Mouse (Mus musculus) B cell, adult 2 months (primary cell): ENCODE results near the gene Hsp90ab1.
A peak's percentile ranks its signal among the peaks of the same experiment; 100 is the strongest.

Experiments used
- DNase-seq, 2 experiments: peaks; one replicate each; pipeline ENCODE4 v3.0.0; 2022

Gene Hsp90ab1

DNA sequence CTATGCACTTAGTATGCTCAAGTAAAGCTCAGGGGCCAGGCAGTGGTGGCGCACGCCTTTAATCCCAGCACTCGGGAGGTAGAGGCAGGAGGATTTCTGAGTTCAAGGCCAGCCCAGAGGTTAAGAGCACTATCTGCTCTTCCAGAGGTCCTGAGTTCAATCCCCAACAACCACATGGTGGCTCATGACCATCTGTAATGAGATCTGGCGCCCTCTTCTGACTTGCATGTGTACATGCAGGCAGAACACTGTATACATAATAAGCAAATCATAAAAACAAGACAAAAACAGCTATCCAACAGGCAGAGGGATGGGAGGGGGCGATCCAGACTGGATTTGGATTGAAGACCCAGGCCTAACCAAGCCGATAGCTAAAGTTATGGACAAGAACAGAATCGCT is 5.8 kb upstream of the Hsp90ab1 start:
- peak; percentile 48 to 51 for DNase-seq

DNA sequence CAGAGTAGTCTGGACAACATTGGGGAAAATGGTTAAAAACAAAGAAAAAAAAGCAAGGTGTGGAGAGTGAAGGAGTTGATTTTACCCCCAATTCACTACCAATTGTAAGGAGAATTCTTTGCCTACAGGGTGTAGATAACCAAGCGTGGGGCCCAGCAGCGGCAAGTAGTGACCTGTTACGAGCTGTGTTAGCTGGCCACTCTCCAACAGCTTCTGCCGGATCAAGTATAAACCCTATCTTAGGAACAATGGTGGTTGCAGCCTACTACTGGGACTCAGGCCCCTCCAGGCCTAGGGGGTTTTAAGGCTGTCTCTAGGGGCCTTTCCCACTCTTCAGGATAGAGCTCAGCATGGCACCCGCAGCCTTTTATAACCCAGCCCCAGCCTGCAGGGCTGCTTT is 5.2 kb upstream of the Hsp90ab1 start:
- DNase-seq = no peak

DNA sequence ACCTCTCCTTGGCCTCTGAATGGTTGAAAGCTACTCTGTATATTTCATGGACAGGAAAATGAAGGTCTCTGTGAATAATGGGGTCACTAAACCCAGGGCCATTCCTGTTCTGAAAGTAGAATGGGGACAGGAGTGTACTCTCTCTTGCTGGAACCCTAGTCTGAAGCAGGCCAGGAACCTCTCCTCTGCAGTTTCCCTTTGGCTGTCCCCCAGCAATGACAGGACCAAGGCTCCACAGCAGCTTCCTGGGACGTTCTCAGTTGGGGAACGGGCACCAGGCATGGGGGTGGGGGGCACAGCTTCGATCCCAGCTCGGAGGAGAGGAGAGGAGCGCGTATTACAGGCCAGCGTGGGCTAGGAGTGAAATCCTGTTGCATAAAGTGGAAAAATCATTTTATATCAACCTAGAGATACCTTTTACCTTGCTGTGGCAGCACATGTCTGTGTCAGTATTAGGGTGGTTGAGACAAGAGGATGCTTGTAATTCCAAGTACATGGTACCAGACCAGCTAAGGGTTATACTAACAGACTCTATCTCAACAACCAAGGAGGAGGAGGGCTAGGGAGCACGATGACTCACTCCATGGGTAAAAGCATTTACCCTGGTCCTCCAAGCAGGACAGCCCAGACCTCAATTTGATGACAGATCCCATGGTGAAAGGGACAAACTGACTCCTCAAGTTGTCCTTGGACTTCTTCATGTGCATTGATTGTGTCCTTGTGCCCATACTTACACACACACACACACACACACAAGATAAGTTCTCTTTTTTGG is 2.2 kb upstream of the Hsp90ab1 start:
- DNase-seq = no peak

DNA sequence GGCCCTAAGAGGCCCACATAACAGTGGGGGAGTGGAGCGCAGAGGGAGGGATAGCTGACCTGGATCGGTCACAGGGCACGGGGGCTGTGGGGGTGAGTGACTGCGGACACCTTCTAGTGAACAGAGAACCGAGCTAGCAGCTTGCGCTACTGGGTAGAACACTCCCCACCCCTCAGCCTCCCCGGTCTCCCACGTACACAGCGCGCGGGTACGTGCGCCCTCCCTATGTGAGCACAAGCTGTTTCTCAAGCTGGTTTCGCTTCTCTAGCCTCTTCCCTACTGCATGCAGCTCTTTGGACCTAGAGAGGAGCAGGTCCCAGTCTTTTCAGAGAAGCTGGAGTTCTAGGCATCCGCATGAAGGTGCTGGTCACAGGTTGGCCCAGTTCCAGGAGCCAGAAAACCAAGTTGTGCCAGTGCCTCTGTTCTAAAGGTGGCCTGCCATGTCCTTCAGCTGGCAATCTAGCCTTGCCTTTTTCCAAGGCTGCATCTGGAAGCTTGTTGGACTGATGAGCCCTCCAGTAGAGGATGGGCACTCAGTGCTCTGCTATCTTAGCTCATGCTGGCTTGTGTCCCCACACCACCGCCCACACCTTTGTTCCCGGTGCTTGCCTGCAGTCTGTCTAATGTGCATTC is 1.2 kb upstream of the Hsp90ab1 start:
- peak; percentile 72 to 73 for DNase-seq

DNA sequence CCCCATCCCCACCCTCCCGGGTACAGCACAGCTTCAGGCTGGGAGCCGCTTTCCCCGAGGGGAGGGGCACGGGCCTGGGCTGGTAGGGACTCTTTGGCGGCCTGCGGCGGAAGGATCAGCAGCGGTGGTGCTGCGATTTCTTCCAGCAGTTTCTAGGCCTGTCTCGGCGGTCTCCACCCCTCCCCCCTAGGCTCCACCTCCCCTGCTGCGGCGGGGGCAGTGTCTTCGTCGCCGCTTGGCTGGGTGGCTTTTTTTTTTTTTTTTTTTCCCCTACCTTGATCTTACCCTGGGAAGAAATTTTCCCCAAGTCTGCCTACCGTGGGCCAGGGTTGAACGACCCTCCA is 681 bp upstream of the Hsp90ab1 start:
- peak; percentile 92 for DNase-seq

DNA sequence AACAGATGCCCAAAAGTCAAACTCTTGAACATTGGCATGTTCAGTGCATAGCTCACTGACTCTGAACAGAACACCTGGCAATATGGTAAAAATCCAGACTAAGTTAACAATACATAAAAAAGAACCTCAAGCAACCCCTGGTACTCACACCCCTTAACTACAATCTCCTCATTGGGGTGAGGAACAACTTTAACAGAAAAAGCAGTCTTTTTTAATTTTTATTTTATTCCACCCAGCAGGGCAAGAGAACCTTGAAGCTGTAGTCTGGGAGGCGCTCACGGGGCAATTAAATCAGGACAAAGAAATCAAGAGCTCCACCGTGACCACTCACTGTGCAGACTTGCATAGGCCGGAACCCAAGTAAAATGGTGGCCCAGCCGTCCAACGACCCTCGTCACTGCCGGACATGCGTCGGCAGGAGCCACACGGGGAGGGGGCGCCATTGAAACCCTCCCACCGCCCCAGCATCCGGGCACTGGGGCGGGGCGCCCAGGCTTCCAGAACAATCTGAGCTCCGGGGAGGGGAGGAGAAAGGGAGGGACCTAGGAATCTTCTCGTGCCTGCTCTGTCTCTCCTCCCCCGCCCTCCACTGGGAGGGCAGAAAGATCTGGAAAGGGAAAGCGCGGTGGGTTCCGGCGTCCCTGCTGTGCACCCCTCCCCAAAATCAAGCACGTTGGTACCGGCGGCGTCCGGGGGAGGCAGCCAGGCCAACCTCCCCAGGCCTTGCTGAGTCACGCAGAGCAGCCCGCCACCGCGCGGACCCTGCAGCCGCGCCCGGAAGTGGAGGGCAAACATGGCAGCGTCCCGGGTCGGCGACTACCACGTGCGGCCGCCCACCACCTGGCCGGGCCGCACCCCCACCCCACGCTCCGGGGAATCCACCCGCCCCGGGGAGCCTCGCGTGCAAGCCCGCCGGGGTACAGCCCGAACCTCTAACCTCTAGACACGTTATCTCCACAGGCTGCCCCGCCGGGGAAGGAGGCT is 676 bp downstream of the Hsp90ab1 start:
- DNase-seq = peak in 1 of 2 experiments; percentile 76

DNA sequence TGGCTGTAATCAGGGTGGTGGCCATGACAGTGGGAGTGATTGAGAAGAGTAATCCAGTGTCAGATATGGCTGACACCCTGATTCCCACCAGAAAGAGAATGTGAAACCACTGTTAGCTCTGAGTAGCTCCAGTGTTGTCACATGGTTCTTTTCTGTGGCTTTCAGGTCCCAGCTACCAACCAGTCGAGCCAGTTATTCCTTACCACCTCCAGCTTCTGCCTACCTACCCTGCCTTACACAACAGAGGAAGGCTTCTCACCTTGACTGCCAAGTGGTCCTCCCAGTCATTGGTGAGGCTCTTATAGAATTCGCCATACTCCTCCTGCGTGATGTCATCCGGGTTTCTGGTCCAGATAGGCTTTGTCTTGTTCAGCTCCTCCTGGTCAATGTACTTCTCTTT is 3.1 kb downstream of the Hsp90ab1 start:
- no peak for DNase-seq

DNA sequence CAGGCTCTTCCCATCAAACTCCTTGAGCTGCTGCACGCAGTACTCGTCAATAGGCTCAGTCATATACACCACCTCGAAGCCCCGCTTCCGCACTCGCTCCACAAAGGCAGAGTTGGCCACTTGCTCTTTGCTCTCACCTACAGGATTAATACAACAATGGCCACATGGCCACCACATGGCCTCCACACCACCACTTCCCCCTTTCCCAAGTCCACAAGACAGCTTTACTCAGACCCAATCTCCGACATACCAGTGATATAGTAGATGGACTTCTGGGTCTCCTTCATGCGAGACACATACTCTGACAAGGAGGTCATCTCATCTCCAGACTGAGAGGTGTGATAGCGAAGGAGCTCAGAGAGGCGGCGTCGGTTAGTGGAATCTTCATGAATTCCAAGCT is 4.1 kb downstream of the Hsp90ab1 start:
- no peak for DNase-seq

DNA sequence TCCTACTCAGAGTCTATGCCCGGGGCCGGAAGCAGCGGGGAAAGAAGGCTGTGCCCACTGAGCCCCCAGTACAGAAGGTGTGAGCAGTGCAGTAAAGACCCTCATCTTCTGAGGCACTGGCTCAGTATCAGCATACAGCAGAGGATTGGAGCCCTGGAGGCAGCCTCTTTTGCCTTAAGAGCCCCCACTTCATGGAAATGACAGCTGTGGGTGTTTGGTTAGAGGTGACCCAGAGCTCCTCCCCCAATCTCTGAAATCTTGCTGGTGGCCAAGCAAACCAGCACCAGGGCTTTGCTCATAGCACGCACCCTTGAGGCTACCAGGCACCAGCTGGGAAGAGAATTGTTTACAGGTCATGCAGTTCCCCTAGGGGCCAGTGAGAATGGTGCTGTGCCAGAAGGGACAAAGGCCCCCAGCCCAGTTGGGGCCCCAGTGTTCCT is 5.9 kb downstream of the Hsp90ab1 start:
- no peak for DNase-seq

DNA sequence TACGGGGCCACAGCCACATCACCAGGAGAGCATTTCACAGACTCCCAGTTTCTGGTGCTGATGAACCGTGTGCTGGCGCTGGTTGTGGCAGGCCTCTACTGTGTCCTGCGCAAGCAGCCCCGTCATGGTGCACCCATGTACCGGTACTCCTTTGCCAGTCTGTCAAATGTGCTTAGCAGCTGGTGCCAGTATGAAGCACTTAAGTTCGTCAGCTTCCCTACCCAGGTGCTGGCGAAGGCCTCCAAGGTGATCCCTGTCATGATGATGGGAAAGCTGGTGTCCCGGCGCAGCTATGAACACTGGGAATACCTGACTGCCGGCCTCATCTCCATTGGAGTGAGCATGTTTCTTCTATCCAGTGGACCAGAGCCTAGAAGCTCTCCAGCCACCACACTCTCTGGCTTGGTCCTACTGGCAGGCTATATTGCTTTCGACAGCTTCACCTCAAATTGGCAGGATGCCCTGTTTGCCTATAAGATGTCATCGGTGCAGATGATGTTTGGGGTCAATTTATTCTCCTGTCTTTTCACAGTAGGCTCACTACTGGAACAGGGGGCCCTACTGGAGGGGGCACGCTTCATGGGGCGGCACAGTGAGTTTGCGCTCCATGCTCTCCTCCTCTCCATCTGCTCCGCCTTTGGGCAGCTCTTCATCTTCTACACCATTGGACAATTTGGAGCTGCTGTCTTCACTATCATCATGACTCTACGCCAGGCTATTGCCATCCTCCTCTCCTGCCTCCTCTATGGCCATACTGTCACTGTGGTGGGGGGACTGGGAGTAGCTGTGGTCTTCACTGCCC is 6.5 kb downstream of the Hsp90ab1 start:
- DNase-seq = no peak

DNA sequence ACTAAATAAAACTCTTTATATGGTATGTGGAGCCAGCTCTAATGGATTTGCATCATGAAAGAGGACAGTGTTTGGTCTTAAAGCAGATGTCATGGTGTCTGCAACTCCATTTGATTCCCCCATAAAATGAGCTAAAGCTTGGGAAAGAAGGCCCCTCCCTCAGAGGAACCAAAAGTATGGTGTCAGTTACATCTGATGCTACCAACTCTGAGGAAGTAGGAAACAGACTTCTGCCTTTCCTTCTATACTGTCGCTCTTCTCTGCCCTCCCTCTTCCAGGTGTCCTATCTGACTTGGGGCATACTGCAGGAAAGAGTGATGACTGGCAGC is 7.1 kb downstream of the Hsp90ab1 start:
- DNase-seq = no peak

DNA sequence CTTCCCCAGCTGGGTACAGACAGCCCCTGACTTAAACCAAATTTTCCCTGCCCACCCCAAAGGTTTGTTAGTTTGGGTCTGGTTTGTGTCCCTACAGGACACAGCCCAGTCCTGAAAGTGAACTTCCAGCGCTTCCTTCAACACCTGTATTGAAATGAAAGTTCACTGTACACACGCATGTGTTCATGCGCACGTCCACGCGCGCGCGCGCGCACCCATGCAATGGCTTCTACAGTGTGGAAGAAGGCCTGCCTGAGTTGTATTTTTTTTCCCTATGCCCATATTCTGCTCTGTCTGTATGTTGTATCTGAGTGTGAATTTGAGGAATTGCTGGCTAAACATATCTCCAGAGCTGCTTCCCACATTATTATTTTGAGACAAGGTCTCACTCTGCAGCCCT is 8.0 kb downstream of the Hsp90ab1 start:
- DNase-seq = no peak

DNA sequence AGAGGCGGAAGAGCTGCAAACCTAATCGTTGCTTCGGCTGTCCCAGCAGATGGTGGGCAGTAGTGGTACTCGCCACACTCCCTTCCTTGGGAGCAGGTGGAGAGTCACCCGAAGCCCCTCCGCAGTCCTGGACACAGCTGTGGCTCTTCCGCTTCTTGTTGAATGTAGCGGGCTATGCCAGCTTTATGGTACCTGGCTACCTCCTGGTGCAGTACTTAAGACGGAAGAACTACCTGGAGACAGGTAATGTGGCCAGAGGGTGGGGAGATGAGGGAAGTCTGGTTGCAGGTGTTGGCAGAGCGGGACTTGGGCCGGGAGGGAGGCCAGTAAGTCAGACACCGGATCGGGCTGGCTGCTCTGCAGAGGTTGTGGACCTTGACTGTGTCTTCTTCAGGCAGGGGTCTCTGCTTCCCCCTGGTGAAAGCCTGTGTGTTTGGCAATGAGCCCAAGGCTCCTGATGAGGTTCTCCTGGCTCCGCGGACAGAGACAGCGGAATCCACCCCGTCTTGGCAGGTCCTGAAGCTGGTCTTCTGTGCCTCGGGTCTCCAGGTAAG is 8.5 kb downstream of the Hsp90ab1 start:
- DNase-seq = no peak

DNA sequence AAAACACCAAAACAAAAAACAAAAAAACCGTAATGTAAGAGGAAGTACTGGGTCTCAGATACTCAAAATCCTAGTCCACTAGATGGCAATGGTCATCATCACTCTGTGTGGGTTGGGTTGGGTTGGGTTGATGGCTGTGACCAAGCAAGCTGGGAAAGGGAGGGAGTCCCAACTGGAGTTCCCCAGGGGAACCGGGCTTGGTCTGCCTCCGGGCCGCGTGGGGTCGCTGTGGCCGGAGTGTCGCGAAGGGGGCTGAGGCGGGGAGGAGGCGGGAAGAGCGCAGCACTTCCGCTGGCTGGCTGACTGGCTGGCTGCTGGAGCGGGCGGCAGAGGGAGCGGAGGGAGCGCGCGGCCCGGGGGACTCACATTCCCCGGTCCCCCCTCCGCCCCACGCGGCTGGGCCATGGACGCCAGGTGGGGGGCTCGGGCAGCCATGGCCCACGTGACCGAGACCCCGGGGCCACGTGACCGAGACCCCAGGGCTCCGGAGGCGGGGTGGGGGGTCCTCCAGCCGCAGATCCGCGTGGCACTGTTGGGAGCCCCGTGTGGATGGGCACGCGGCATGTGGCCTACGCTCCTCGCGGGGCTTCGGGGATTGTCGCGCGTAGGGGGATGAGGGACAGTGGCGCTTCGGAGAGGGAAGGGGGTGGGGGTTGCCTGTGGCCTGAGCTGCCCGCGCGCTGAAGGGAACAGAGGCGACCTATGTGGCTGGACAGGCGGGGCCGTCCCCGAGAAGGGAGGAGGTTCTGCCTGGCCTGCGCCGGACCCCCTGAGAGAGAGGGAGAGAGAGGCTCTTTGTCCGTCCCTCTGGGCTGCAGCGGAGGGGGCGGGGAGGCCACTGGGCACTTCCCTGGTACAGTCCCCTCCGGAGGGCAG is 9.2 kb downstream of the Hsp90ab1 start, which contains the start of gene Slc35b2:
Slc35b2 (plus strand) TSS at position 220 of the 876 bp plus-strand sequence.
- peak; percentile 88 to 90 for DNase-seq

DNA sequence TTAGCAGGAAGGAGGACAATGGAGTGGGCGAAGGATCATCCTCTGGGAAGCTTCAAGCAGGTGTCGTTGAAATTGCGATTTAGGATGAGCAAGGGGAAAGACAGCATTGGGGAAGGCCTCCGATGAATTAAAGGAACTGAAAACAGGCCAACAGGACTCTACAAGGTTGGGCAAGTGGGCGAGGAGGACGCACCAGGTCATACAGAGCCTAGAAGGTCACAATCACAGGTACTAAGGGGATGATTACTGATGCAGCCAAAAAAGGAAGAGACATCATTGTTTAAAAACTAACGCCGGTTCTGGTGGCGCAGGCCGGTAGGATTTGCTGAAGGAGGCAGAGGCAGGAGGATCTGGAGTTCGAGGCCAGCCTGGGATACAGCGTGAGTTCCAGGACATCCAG is 9.9 kb downstream of the Hsp90ab1 start:
- peak; percentile 48 to 53 for DNase-seq

DNA sequence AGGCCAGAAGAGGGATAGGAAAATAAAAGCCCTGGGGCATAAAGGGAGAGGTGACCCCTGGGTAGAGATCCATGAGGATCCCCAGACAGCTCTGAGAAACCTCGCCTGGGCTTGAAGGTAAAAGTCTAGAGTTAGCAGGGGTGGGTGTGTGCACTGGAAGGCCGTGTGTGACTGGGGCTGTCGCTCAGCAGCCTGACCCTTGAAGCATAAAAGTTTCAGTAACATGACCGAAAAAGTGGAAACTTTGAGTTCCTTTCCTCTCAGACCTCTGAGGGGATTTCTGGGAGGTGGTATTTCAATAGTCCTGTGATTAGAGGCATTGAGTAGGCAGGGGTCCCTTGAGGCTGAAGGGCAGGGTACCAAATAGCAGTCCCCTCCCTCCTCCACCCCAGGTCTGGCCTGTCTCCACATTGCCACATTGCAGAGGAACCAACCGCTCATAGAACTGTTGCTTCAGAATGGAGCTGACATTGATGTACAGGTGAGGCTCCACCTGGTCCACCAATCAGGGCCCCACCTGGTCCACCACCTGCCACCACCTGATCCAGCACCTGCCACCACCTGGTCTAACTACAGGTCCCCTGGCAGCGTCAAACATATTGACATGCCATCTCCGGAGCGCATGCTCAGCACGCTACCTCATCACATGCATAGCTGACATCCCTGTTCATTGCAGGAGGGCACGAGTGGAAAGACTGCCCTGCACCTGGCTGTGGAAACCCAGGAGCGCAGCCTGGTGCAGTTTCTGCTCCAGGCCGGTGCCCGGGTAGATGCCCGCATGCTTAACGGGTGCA is 13.1 kb downstream of the Hsp90ab1 start:
- DNase-seq = peak in 1 of 2 experiments; percentile 42

DNA sequence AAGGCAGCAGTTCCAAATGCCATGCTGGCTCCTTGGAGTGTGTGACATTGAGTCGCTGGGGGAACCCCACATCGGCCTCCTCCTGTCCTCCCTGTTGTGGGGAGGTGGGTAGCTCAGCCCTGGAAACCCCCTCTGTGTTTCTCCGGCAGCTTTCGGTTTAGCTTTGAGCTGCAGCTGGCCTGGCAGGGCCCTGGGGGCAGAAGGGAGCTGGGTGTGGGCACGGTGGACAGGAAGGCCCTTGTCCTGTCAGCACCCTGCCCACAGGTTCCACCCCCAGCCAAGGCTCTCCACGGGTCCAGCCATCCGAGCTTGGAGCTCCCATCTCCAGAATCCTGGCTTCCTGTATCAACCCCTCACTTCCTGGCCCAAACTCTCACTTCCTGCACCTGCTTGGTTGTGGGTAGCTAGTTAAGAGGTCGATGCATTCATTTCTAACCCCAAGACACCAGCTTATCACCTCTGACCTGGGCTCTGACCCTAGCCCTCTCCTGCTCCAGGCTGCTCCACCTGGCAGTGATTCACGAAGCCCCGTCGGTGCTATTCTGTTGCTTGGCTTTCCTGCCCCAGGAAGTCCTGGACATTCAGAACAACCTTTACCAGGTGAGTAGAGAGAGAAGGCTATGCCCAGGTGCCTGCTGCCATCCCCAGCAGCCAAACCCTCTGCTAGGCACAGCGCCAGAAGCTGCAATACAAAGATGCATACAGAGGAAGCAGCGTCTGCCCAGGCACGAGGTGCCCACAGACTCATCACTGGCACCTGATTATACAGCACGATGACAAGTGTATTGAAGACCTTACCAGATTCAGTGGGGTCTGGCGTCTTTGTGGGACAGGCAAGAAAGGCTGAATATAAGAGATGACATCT is 14.8 kb downstream of the Hsp90ab1 start:
- DNase-seq = peak; percentile 67 to 69

DNA sequence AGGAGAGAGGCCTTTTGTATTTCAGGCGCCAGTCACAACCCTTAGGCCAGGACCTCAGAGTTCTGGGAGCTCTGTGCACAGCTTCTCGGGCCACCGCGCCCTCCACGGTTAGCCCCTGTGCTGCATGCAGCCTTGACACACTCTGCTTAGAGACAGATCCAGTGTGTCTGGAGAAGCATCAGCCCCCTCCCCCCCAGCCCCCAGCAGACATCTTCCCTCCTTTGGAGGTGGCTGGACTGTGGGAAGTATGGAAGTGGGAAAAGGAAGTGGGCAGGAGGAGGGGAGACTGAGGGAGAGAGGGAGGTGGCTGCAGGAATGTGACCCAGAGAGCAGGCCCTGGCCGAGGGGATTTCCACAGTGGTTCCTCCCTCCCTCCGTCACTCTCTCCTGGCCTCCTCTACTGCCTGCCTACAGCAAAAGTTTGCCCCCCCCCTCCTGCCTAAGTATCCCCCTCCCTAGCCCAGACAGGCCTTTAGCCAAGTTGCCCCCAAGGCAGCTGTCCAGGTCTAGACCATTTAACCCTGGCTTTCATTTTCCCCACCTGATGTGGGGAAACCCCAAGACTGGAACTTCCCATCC is 15.7 kb downstream of the Hsp90ab1 start:
- DNase-seq = peak in 1 of 2 experiments; percentile 51
